Mouse (Mus musculus) adrenal gland, postnatal 14 days (tissue): ENCODE data around the gene Sec14l4. TPM values are rescaled to one million over a fixed set of nuclear protein-coding genes. Genes with fewer than 3 reads are reported as not detected.

Experiments used
- DNase-seq: peaks from one replicate; pipeline ENCODE4 v3.0.0; 2021; ENCODE audit warnings: mixed read lengths
- total RNA-seq: library from RNA; stranded (reverse); gene quantifications from 2 replicates; pipeline ENCODE4 v1.2.3, GENCODE M21; 2021

Sec14l4 gene
- total RNA-seq, 1 experiment from 2014 or later = 15.4 TPM

DNA sequence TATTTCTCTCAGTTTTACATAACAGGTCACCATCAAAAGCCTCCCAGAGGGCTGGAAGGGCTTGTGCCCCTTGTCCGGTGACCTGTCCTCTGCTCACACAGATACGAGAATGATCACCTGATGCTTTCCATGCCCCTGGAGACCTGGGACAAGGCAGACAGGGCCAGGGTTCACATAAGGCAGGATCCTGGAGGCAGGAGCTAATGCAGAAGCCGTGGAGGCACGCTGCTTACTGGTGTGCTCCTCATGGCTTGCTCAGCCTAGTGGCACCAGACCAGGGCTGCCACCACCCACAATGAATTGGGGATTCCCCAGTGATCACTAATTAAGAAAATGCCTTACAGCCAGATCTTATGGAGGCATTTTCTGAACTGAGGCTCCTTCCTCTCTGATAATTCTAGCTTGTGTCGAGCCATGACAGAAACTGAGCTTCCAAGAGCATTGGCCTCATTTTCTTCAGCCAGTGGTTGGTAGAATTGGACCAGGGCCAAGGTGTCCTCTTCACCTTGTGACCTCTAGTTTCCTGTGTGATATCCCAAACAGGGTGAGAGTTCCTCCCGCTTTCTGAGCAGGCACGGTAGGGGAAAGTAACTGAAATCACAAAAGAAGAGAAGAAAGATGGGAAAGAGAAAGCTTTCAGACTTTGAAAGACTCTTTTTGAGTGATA lies 47.1 kb downstream of the Sec14l4 start:
- no peak for DNase-seq

GRCm38 (mm10) chr11:4080219-4080618 lies 49.0 kb downstream of the Sec14l4 start:
- DNase-seq = peak; percentile 72

DNA sequence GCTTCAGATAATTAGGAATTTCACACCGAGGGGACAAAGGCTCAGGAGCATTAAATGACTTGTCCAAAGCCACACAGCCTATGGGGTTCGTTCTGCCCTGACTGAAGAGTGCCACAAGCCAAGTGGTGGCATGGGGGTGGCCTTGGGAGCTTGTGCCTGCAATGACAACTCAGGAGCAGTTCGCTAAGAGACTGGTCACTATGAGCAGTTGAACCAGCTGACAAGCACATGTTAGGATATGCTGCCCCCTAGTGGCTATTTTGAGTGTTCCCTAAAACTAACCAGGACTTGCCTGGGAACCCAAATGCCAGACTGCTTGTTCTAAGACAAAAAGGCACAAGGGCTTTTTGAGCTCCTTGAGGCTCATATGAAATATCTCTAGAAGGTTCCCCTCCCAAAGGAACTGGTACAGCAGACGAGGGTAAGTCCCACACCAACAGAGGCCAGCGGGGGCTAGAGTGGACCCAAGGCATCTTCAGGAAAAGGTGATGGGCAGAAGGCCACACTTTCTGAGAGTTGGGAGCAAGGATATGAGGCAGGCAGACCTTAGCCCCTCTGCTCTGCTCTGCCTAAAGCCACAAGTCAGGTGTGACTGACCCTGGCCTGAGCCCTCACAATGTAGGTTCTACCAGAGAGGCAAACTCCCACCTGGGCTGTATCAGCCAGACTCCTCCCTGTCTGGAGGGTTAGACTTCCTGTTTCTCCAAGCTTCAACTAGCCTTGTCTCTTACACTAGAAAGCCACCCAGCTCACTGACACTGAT lies 52.2 kb downstream of the Sec14l4 start:
- DNase-seq = peak; percentile 77

DNA sequence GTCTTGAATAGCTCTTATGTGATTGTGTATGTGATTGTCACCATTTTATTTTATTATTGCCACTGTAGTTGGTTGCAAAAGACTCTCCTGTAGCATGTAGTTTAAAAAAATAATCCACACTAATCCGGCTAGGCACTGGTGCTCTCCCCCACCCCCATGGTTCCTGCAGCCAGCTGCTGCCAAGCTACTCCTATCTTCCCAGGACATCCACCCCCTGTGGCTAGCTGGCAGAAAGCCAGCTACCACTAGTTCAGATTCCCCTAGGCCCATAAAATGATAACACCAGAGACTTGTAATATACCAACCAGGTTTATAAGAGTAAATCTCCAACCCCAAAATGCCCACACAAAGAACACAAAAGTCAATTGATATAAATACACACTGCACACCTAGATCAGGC lies 55.0 kb downstream of the Sec14l4 start:
- DNase-seq = no peak

- no peak for DNase-seq
Measured at GRCm38 (mm10) chr11:4087267-4087666, 56.0 kb downstream of the Sec14l4 start.

DNA sequence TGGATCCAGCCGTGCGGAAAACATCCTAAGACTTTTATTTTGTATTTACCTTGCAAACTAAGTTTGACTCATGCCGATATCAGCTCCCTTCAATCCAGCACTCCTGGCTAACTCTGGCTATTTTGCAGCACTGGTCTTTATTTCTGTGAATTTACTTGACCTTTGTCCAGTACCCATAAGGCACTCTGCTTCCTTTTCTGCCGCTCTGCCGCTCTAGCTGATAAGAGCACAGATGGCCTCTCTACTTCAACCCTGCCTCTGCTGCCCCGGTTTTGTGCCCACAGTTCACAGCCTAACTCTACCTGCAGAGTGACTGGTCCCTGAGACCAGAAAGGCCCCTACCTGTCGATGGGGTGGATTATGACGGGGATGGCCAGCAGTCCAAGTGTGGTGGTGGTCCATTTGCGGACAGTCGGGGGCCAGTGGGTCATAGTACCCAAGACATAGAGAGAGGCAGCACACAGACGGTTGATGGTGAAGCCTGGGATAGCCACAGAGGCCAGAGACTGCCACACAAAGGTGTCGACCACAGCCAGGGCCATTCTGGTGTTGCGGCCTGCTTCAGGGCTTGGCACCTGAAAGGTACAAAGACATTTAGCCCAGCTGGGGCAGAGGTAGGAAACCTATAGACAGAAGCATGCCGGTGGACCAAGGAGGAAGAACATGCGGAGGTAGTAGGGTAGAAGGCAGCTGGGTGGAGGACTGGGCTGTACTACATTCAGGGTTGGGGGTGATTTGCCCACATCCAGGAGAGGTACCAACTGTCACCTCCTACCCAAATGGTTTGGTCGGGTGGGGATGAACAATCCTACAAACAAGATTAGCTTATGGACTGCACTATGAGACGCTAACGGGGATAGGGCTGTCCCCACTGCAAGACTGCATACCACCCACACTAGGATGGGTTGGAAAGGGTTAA lies 62.5 kb downstream of the Sec14l4 start:
- no peak for DNase-seq

GRCm38 (mm10) chr11:4094378-4095170 lies 63.3 kb downstream of the Sec14l4 start:
- peak; percentile 86 for DNase-seq

- peak; percentile 73 for DNase-seq
Measured at GRCm38 (mm10) chr11:4095171-4096053, 64.2 kb downstream of the Sec14l4 start, which contains the start of gene Mtfp1. TSS of gene Mtfp1 (minus strand) at chr11:4095445.

GRCm38 (mm10) chr11:4096054-4096984 lies 65.1 kb downstream of the Sec14l4 start:
- peak; percentile 99 for DNase-seq

GRCm38 (mm10) chr11:4097091-4097621 lies 65.9 kb downstream of the Sec14l4 start:
- peak; percentile 35 for DNase-seq

Other genes with a start within 250 kb of the Sec14l4 start
- gene Osbp2, start 167.6 kb upstream of the Sec14l4 start, total RNA-seq = 1.9 and 2.1 TPM in 2 replicates
- gene 4921536K21Rik, start 136.4 kb upstream of the Sec14l4 start, total RNA-seq = 0.59 and 0.83 TPM in 2 replicates
- gene Dusp18, start 136.2 kb upstream of the Sec14l4 start, total RNA-seq = 4.3 and 5.2 TPM in 2 replicates
- 3.4 and 5.4 TPM in 2 replicates for gene Slc35e4, start 116.8 kb upstream of the Sec14l4 start, total RNA-seq
- gene Tcn2, start 99.3 kb upstream of the Sec14l4 start, total RNA-seq = 107 and 112 TPM in 2 replicates
- 58.4 and 71.3 TPM in 2 replicates for gene Pes1, start 67.5 kb upstream of the Sec14l4 start, total RNA-seq
- gene 4930556J24Rik, start 54.7 kb upstream of the Sec14l4 start, total RNA-seq = not detected in 2 replicates
- gene Gal3st1, start 47.8 kb upstream of the Sec14l4 start, total RNA-seq = 0.48 and 0.53 TPM in 2 replicates
- 0.49 and 0.56 TPM in 2 replicates for gene Sec14l3, start 33.4 kb downstream of the Sec14l4 start, total RNA-seq
- 25.6 and 27.3 TPM in 2 replicates for gene Mtfp1, start 64.0 kb downstream of the Sec14l4 start, total RNA-seq
- gene Sec14l2, start 92.0 kb downstream of the Sec14l4 start, total RNA-seq = 3.6 and 27.0 TPM in 2 replicates
- gene Rnf215, start 103.7 kb downstream of the Sec14l4 start, total RNA-seq = 17.2 and 25.2 TPM in 2 replicates
- gene Ccdc157, start 128.8 kb downstream of the Sec14l4 start, total RNA-seq = 8.7 and 11.5 TPM in 2 replicates
- gene Sf3a1, start 128.9 kb downstream of the Sec14l4 start, total RNA-seq = 43.7 and 49.8 TPM in 2 replicates
- 15.6 and 18.2 TPM in 2 replicates for gene Tbc1d10a, start 155.3 kb downstream of the Sec14l4 start, total RNA-seq
- gene Castor1, start 186.8 kb downstream of the Sec14l4 start, total RNA-seq = 6.1 and 8.5 TPM in 2 replicates
- 0.41 TPM in 1 of 2 replicates, not detected in the other for gene Osm, start 205.0 kb downstream of the Sec14l4 start, total RNA-seq
- 0.44 and 0.90 TPM in 2 replicates for gene Lif, start 226.1 kb downstream of the Sec14l4 start, total RNA-seq